Mouse (Mus musculus): ENCODE measurements around the gene Shisa7. TPM values are rescaled to one million over a fixed set of nuclear protein-coding genes. Genes with fewer than 3 reads are reported as not detected.

Gene Shisa7
- polyA plus RNA-seq, 1 experiment from 2014 or later: 10.0 TPM

- Histone ChIP-seq H3K9me3 (ENCODE audit: control insufficient read depth, low read length) (no peaks in the 10 kb centered on the region), H3K9ac (ENCODE audit: low read depth, low read length) (no peak overlapping the region), H3K4me1 (ENCODE audit: control insufficient read depth, insufficient read depth, low read depth, low read length) (no peaks in the 10 kb centered on the region), H3K4me2 (ENCODE audit: low read length) (no peak overlapping the region), H3K4me3 (ENCODE audit: low read length) (no peak overlapping the region), H3K36me3 (ENCODE audit: control insufficient read depth, insufficient read depth, low read length) (no peaks in the 10 kb centered on the region), H3K27me3 (replicated peaks; ENCODE audit: control insufficient read depth, insufficient read depth, low read length) (no peaks in the 10 kb centered on the region), H3K27ac (ENCODE audit: low read depth, low read length) (no peak overlapping the region)
- WGBS: 92% methylated on average over 3 of the region's 3 CpGs
- no peak for ATAC-seq
These were observed 9.1 kb upstream of the Shisa7 start for GRCm38 (mm10) chr7:4853613-4854012.

- no peaks in the 10 kb centered on the region for H3K4me1 ChIP-seq (ENCODE audit: control insufficient read depth, insufficient read depth, low read depth, low read length)
- no peak overlapping the region for H3K4me2 ChIP-seq (ENCODE audit: low read length)
- no peak overlapping the region for H3K4me3 ChIP-seq (ENCODE audit: low read length)
- H3K9me3 ChIP-seq (ENCODE audit: control insufficient read depth, low read length): no peaks in the 10 kb centered on the region
- 73% methylated on average over 8 of the region's 8 CpGs for WGBS
- H3K9ac ChIP-seq (ENCODE audit: low read depth, low read length): no peak overlapping the region
- H3K27ac ChIP-seq (ENCODE audit: low read depth, low read length): no peak overlapping the region
- no peaks in the 10 kb centered on the region for H3K36me3 ChIP-seq (ENCODE audit: control insufficient read depth, insufficient read depth, low read length)
- ATAC-seq: no peak
- no peaks in the 10 kb centered on the region for H3K27me3 ChIP-seq (replicated peaks; ENCODE audit: control insufficient read depth, insufficient read depth, low read length)
These were observed 6.8 kb upstream of the Shisa7 start for GRCm38 (mm10) chr7:4851315-4851688.

- Histone ChIP-seq H3K4me1 (ENCODE audit: control insufficient read depth, insufficient read depth, low read depth, low read length) (no peaks in the 10 kb centered on the region), H3K9ac (ENCODE audit: low read depth, low read length) (no peak overlapping the region), H3K36me3 (ENCODE audit: control insufficient read depth, insufficient read depth, low read length) (no peaks in the 10 kb centered on the region), H3K4me3 (ENCODE audit: low read length) (no peak overlapping the region), H3K27me3 (replicated peaks; ENCODE audit: control insufficient read depth, insufficient read depth, low read length) (no peaks in the 10 kb centered on the region), H3K27ac (ENCODE audit: low read depth, low read length) (no peak overlapping the region), H3K9me3 (ENCODE audit: control insufficient read depth, low read length) (no peaks in the 10 kb centered on the region), H3K4me2 (ENCODE audit: low read length) (no peak overlapping the region)
- 81% methylated on average over 11 of the region's 11 CpGs for whole genome bisulfite sequencing
- ATAC-seq: no peak
These were observed 6.3 kb upstream of the Shisa7 start for GRCm38 (mm10) chr7:4850621-4851314.

- ATAC-seq: no peak
- Histone ChIP-seq H3K9me3 (ENCODE audit: control insufficient read depth, low read length) (no peaks in the 10 kb centered on the region), H3K36me3 (ENCODE audit: control insufficient read depth, insufficient read depth, low read length) (no peaks in the 10 kb centered on the region), H3K4me3 (ENCODE audit: low read length) (no peak overlapping the region), H3K9ac (ENCODE audit: low read depth, low read length) (no peak overlapping the region), H3K4me2 (ENCODE audit: low read length) (no peak overlapping the region), H3K27ac (ENCODE audit: low read depth, low read length) (no peak overlapping the region), H3K27me3 (replicated peaks; ENCODE audit: control insufficient read depth, insufficient read depth, low read length) (no peaks in the 10 kb centered on the region), H3K4me1 (ENCODE audit: control insufficient read depth, insufficient read depth, low read depth, low read length) (peaks cover 2% of the 10 kb centered on the region; the same call in 1 of the 2 replicates)
- 63% methylated on average over 9 of the region's 9 CpGs for WGBS
These were observed 4.9 kb upstream of the Shisa7 start for GRCm38 (mm10) chr7:4849372-4849771.

- H3K9me3 ChIP-seq (ENCODE audit: control insufficient read depth, low read length): no peaks in the 10 kb centered on the region
- peak; percentile 86 for ATAC-seq
- no peaks in the 10 kb centered on the region for H3K27me3 ChIP-seq (replicated peaks; ENCODE audit: control insufficient read depth, insufficient read depth, low read length)
- peak overlapping the region; percentile 72 for H3K4me2 ChIP-seq (ENCODE audit: low read length)
- H3K9ac ChIP-seq (ENCODE audit: low read depth, low read length): peak overlapping the region; percentile 68
- H3K27ac ChIP-seq (ENCODE audit: low read depth, low read length): peak overlapping the region; percentile 86
- peaks cover 14% of the 10 kb centered on the region for H3K4me1 ChIP-seq (ENCODE audit: control insufficient read depth, insufficient read depth, low read depth, low read length)
- H3K36me3 ChIP-seq (ENCODE audit: control insufficient read depth, insufficient read depth, low read length): no peaks in the 10 kb centered on the region
- peak overlapping the region; percentile 64 for H3K4me3 ChIP-seq (ENCODE audit: low read length)
- WGBS: 1% methylated on average over 13 of the region's 13 CpGs
These were observed 417 bp upstream of the Shisa7 start for GRCm38 (mm10) chr7:4844917-4845309.

GRCm38 (mm10) chr7:4843604-4844244, 772 bp downstream of the Shisa7 start:
- Histone ChIP-seq H3K4me1 (ENCODE audit: control insufficient read depth, insufficient read depth, low read depth, low read length) (peaks cover 14% of the 10 kb centered on the region), H3K4me2 (ENCODE audit: low read length) (peak overlapping the region; percentile 72), H3K27ac (ENCODE audit: low read depth, low read length) (peak overlapping the region; percentile 86), H3K36me3 (ENCODE audit: control insufficient read depth, insufficient read depth, low read length) (no peaks in the 10 kb centered on the region), H3K9me3 (ENCODE audit: control insufficient read depth, low read length) (no peaks in the 10 kb centered on the region), H3K4me3 (ENCODE audit: low read length) (peak overlapping the region; percentile 64), H3K27me3 (replicated peaks; ENCODE audit: control insufficient read depth, insufficient read depth, low read length) (no peaks in the 10 kb centered on the region), H3K9ac (ENCODE audit: low read depth, low read length) (peak overlapping the region; percentile 68)
- under 1% methylated on average over 33 of the region's 34 CpGs for whole genome bisulfite sequencing
- ATAC-seq: peak; percentile 53

GRCm38 (mm10) chr7:4842634-4843131, 1.8 kb downstream of the Shisa7 start:
- H3K4me3 ChIP-seq (ENCODE audit: low read length): peak overlapping the region; percentile 64
- no peaks in the 10 kb centered on the region for H3K9me3 ChIP-seq (ENCODE audit: control insufficient read depth, low read length)
- H3K36me3 ChIP-seq (ENCODE audit: control insufficient read depth, insufficient read depth, low read length): no peaks in the 10 kb centered on the region
- 1% methylated on average over 16 of the region's 16 CpGs for WGBS
- peak overlapping the region; percentile 86 for H3K27ac ChIP-seq (ENCODE audit: low read depth, low read length)
- H3K27me3 ChIP-seq (replicated peaks; ENCODE audit: control insufficient read depth, insufficient read depth, low read length): no peaks in the 10 kb centered on the region
- peak overlapping the region; percentile 72 for H3K4me2 ChIP-seq (ENCODE audit: low read length)
- peaks cover 17% of the 10 kb centered on the region for H3K4me1 ChIP-seq (ENCODE audit: control insufficient read depth, insufficient read depth, low read depth, low read length)
- ATAC-seq: peak; percentile 77
- peak overlapping the region; percentile 68 for H3K9ac ChIP-seq (ENCODE audit: low read depth, low read length)

- Histone ChIP-seq H3K4me2 (ENCODE audit: low read length) (peak overlapping the region; percentile 72), H3K4me3 (ENCODE audit: low read length) (peak overlapping the region; percentile 64), H3K9ac (ENCODE audit: low read depth, low read length) (peak overlapping the region; percentile 68), H3K27ac (ENCODE audit: low read depth, low read length) (peak overlapping the region; percentile 86), H3K4me1 (ENCODE audit: control insufficient read depth, insufficient read depth, low read depth, low read length) (peaks cover 19% of the 10 kb centered on the region), H3K9me3 (ENCODE audit: control insufficient read depth, low read length) (no peaks in the 10 kb centered on the region), H3K27me3 (replicated peaks; ENCODE audit: control insufficient read depth, insufficient read depth, low read length) (no peaks in the 10 kb centered on the region), H3K36me3 (ENCODE audit: control insufficient read depth, insufficient read depth, low read length) (no peaks in the 10 kb centered on the region)
- peak; percentile 13 for ATAC-seq
- WGBS: 38% methylated on average over 5 of the region's 5 CpGs
These were observed 2.4 kb downstream of the Shisa7 start for GRCm38 (mm10) chr7:4842077-4842476.

- Histone ChIP-seq H3K4me2 (ENCODE audit: low read length) (no peak overlapping the region), H3K4me3 (ENCODE audit: low read length) (no peak overlapping the region), H3K4me1 (ENCODE audit: control insufficient read depth, insufficient read depth, low read depth, low read length) (peaks cover 18% of the 10 kb centered on the region), H3K27ac (ENCODE audit: low read depth, low read length) (no peak overlapping the region), H3K9ac (ENCODE audit: low read depth, low read length) (no peak overlapping the region), H3K27me3 (replicated peaks; ENCODE audit: control insufficient read depth, insufficient read depth, low read length) (no peaks in the 10 kb centered on the region), H3K36me3 (ENCODE audit: control insufficient read depth, insufficient read depth, low read length) (no peaks in the 10 kb centered on the region; the same call in 1 of the 2 replicates), H3K9me3 (ENCODE audit: control insufficient read depth, low read length) (no peaks in the 10 kb centered on the region)
- WGBS: 6% methylated on average over 1 of the region's 1 CpGs
- no peak for ATAC-seq
These were observed 6.9 kb downstream of the Shisa7 start for GRCm38 (mm10) chr7:4837639-4838038.
